In the genomic region with DNA sequence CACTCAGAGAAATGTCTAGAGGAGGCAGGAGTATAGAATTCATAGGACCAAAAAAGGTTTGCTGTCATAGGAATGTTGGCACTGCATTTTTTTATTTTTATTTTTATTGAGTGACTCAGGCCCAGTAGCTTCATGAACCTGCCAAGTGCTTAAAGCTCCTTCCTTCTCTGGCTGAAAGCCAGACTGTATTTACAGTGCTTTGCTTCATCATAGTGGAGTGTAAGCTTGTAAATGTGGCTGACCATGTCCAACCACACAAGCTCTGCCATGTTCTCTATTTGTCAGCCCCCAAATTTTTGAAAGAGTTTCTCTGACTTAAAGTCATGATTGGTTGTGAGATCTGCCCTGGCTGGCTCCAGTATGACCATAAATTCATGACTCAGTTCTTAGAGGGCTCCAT, we compare ENCODE assay signal across 10 mouse cellular contexts.
"Had no signal": no experiment of that assay in that cellular context is flagged by ENCODE, and none has a peak within 500 bp of the region (broad histone marks: within the 10 kb centered on the region; RNA-seq: fewer than 3 reads in every experiment).

No protein-coding gene starts in this region.

- H3K9ac ChIP-seq: liver, embryonic 12.5 days; midbrain, embryonic 13.5 days; neural tube, embryonic 15.5 days had no signal

- H3K4me2 ChIP-seq: liver, embryonic 12.5 days; midbrain, embryonic 13.5 days; neural tube, embryonic 15.5 days had no signal

- H3K27ac ChIP-seq: left cerebral cortex, adult 2 months; limb, embryonic 10.5 days; liver, embryonic 12.5 days; midbrain, embryonic 13.5 days; neural tube, embryonic 15.5 days had no signal

- ATAC-seq: liver, embryonic 12.5 days; midbrain, embryonic 13.5 days had no signal

- H3K4me3 ChIP-seq: left cerebral cortex, adult 2 months; limb, embryonic 10.5 days; liver, embryonic 12.5 days; midbrain, embryonic 13.5 days; neural tube, embryonic 15.5 days had no signal

- H3K36me3 ChIP-seq: limb, embryonic 10.5 days; liver, embryonic 12.5 days; midbrain, embryonic 13.5 days; neural tube, embryonic 15.5 days had no signal

- H3K4me1 ChIP-seq: limb, embryonic 10.5 days; liver, embryonic 12.5 days; midbrain, embryonic 13.5 days; neural tube, embryonic 15.5 days had no signal

- H3K27me3 ChIP-seq: liver, embryonic 12.5 days; midbrain, embryonic 13.5 days; neural tube, embryonic 15.5 days had no signal

- DNase-seq: kidney, postnatal 14 days; right cerebral cortex, adult 18-20 months; right cerebral cortex, postnatal 25 days; thymus, adult 2 months; thymus, postnatal 25 days had no signal

- H3K9me3 ChIP-seq: limb, embryonic 10.5 days; liver, embryonic 12.5 days; midbrain, embryonic 13.5 days; neural tube, embryonic 15.5 days had no signal
